Mouse (Mus musculus) erythroblast, embryonic 14.5 days (primary cell): ENCODE data around the gene Atf6b.

Experiments used
- GATA1 ChIP-seq: IDR thresholded peaks from 2 replicates; pipeline ENCODE4 v1.6.1; 2012; ENCODE audit warnings: low read length, inconsistent platforms, mixed read lengths
- TAL1 ChIP-seq: IDR thresholded peaks from 3 replicates; pipeline ENCODE4 v1.6.1; 2012; ENCODE audit warnings: low read length, inconsistent platforms, mixed read lengths

DNA sequence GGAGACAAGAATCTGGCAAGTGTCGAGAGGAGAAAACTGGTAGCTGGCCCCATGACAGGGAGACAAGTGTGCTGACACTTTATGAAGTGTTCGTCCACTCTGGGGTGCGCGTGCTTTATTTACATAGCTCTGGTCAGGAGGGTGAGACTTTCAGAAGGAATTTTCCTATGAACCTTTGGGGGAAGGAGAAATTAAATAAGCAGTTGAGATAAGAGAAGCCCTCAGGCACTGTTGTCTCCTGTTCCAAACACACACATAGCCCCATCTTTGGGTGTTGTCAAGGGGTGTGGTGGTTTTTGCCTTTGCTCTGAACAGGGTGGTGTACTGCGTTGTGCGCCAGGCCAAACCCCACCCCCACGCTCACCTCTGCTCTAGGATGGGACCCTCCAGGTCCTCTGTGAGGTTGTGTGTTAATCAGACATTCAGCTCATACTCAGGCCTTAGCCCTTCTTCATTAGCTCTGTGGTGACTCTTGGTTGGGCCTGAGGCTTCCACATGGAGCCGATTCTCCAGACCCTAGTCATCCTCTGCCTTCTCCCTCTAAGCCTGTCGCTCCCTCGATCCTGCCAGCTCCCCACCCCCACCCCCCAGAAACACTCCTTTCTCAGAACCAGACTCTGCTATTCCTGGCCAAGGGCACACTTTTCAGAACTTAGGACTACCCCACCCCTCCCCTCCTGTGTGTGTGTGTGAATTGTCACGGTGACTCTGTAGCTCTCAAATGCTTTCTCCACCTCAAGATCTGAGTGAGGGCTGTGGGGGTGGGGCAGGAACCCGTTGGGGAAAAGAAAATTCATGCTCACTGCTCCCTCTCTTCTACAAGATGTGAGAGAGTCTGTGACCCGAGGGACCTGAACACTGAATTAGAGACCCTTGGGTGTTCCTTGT is 28.5 kb downstream of the Atf6b start:
- TF ChIP-seq GATA1 (no peak), TAL1 (no peak)
